Mouse (Mus musculus) limb, embryonic 14.5 days (tissue): ENCODE results near the gene Tubgcp6. TPM values are rescaled to one million over a fixed set of nuclear protein-coding genes. Genes with fewer than 3 reads are reported as not detected.

Experiments
- ATAC-seq: fragments of 200-750 bp; cut with Nextera tagmentation; 2 replicates; pipeline ENCODE4 v1.8.0; 2017; ENCODE audit warnings: low read depth, moderate number of reproducible peaks, moderate TSS enrichment; ENCODE audit not compliant: low FRiP score
- DNase-seq: peaks from one replicate; pipeline ENCODE4 v3.0.0-alpha.2; 2015; ENCODE audit warnings: low spot score
- H3K27ac ChIP-seq: fragments of 300-500 bp; sonication (generic); replicated peaks from 2 replicates; pipeline ENCODE4 v1.5.1; 2014; ENCODE audit warnings: low read depth, mild to moderate bottlenecking, low read length, moderate library complexity, mixed read lengths
- H3K27me3 ChIP-seq: fragments of 300-500 bp; sonication (generic); 2 replicates; pipeline ENCODE4 v1.6.1; 2014; ENCODE audit warnings: low read length, mixed read lengths; ENCODE audit not compliant: control insufficient read depth, insufficient read depth
- H3K36me3 ChIP-seq: fragments of 300-500 bp; sonication (generic); 2 replicates; pipeline ENCODE4 v1.6.1; 2014; ENCODE audit warnings: mild to moderate bottlenecking, low read length, moderate library complexity, mixed read lengths; ENCODE audit not compliant: control insufficient read depth, insufficient read depth
- H3K4me1 ChIP-seq: fragments of 300-500 bp; sonication (generic); 2 replicates; pipeline ENCODE4 v1.6.1; 2014; ENCODE audit warnings: antibody characterized with exemption, low read length, mixed read lengths; ENCODE audit not compliant: control insufficient read depth, insufficient read depth
- H3K4me2 ChIP-seq: fragments of 300-500 bp; sonication (generic); replicated peaks from 2 replicates; pipeline ENCODE4 v1.6.1; 2014; ENCODE audit warnings: low read depth, mild to moderate bottlenecking, low read length, moderate library complexity; ENCODE audit not compliant: severe bottlenecking
- H3K4me3 ChIP-seq: fragments of 300-500 bp; sonication (generic); replicated peaks from 2 replicates; pipeline ENCODE4 v1.5.1; 2014; ENCODE audit warnings: low read length
- H3K9ac ChIP-seq: fragments of 300-500 bp; sonication (generic); 2 replicates; pipeline ENCODE4 v1.6.1; 2014; ENCODE audit warnings: mild to moderate bottlenecking, low read depth, low read length, moderate library complexity; ENCODE audit not compliant: severe bottlenecking
- H3K9me3 ChIP-seq: fragments of 300-500 bp; sonication (generic); 2 replicates; pipeline ENCODE4 v1.6.1; 2016; ENCODE audit warnings: low read length; ENCODE audit not compliant: control insufficient read depth
- POLR2A ChIP-seq: fragments of 200-500 bp; IDR thresholded peaks from 2 replicates; pipeline ENCODE4 v1.8.0; 2012; ENCODE audit warnings: inconsistent platforms, mild to moderate bottlenecking, moderate library complexity, borderline replicate concordance; ENCODE audit not compliant: insufficient read depth, insufficient read length; ENCODE audit errors: extremely low read depth
- WGBS: fragments of 180-500 bp; shearing (Covaris S2); extraction: QIAGEN DNeasy Blood & Tissue Kit; methylation state at CpG from one replicate; pipeline ENCODE4 v1.1.7; 2014; 5-methylcytosine and 5-hydroxymethylcytosine counted together
- polyA plus RNA-seq, 2 experiments: library from polyadenylated mRNA; depleted of rRNA in 1 of 2; stranded (reverse) in 1 of 2; unstranded in 1 of 2; fragments of >200 nt; fragmentation: Nextera tagmentation in 1 of 2; extraction: Ambion mirVana in 1 of 2; gene quantifications; 2 replicates each; pipeline versions ENCODE4 v1.2.1 to v1.2.3; 2012 to 2014

Tubgcp6 gene
- polyA plus RNA-seq, 2 experiments, result 17.2 to 36.8 TPM

DNA sequence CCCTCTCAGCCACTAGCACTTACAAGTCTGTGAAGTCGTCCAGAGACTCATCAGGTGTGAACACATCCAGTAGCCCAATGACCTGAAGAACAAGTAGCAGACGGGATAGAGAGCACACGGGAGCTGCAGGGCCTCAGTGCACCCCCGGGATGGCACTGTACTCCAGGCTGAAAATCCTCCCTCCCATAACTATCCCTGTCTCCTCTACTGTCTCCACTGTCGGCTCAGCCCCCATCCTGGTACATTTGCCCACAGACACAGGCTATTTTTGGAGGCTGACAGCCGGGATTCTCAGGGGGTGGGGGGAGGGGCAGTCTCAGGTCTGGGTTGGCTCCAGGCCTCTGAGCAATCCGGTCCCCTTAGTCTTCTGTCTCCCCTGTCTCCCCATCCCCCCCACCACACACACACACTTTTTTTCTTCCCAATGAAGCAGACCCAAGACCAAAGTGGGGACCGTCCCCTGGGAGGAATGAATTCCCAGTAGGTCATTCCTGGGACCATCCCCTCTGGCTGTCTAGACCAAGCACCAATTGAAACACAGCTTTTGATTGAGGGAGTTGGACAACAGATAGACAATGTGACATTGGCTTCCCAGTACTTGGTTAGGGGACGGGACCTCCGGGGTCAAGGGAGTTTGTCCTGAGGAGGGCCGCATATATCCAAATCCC is 14.6 kb upstream of the Tubgcp6 start:
- no peak for DNase-seq
- TF ChIP-seq POLR2A, result no peak
- 68% methylated on average over 11 of the region's 11 CpGs for WGBS

DNA sequence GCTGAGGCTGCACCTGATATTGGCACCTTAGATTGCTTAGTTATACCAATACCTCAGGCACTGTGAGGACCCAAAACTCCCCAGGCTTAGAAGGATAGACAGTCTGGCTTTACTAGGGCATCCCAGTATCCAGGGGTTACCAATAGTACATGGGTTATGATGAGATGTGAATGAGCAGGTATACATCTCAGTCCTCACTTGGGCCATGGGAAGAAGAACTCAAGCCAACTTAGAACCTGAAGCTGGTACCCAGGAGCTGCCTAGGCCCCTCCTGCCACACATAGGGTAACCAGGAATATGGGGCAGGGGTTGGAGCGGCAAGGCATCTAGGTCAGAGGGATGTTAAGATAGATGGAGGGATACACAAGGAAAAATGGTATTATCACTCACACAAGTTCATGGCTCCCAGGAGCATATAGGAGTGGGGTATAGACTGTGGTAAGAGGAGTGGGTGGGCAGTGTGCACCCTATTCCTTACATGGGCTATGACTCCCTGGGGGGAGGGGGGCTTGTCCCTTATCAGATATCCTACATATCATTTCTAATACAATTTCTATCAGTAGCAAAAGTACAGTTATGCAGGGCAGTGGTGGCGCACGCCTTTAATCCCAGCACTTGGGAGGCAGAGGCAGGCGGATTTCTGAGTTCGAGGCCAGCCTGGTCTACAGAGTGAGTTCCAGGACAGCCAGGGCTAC is 13.7 kb upstream of the Tubgcp6 start:
- DNase-seq (no peak), ATAC-seq (no peak)
- TF ChIP-seq POLR2A, result no peak
- Histone ChIP-seq H3K4me1 (peaks cover 10% of the 10 kb centered on the region; the same call in 1 of the 2 replicates), H3K27ac (no peak overlapping the region), H3K36me3 (no peaks in the 10 kb centered on the region), H3K27me3 (peaks cover 16% of the 10 kb centered on the region), H3K9me3 (no peaks in the 10 kb centered on the region), H3K4me3 (no peak overlapping the region), H3K4me2 (no peak overlapping the region), H3K9ac (no peak overlapping the region)
- WGBS, result 96% methylated on average over 5 of the region's 5 CpGs

More for the DNA sequence above, 14.6 kb upstream of the Tubgcp6 start:
- H3K4me3 ChIP-seq, result no peak overlapping the region
- no peak overlapping the region for H3K4me2 ChIP-seq
- H3K4me1 ChIP-seq, result peaks cover 10% of the 10 kb centered on the region; the same call in 1 of the 2 replicates
- no peaks in the 10 kb centered on the region for H3K36me3 ChIP-seq
- no peak overlapping the region for H3K9ac ChIP-seq
- ATAC-seq, result no peak
- H3K27me3 ChIP-seq, result peaks cover 18% of the 10 kb centered on the region
- no peaks in the 10 kb centered on the region for H3K9me3 ChIP-seq
- H3K27ac ChIP-seq, result no peak overlapping the region

DNA sequence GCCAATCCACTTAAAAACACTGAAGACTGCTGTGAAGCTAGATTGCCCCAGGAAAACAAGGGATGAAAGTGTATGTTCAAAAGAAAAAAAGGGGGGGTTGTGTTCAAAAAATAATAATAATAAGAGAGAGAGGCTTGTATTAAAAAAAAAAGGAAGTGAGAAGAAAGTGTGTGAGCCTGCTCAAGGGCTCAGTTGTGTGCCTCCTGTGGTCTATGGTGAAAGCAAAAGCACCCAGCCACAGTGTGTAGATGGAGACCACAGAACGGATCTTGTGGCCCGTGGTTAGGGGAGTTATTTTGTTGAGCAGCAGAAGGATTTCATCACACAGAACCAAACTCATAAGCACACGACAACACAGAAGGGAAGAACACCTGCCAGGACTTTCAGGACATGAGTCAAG is 8.4 kb upstream of the Tubgcp6 start:
- ATAC-seq (no peak), DNase-seq (no peak)
- no peak for TF ChIP-seq POLR2A
- WGBS, result 86% methylated on average over 3 of the region's 3 CpGs
- Histone ChIP-seq H3K36me3 (no peaks in the 10 kb centered on the region), H3K4me1 (peaks cover 10% of the 10 kb centered on the region), H3K9ac (no peak overlapping the region), H3K9me3 (no peaks in the 10 kb centered on the region), H3K4me2 (no peak overlapping the region), H3K27ac (no peak overlapping the region), H3K4me3 (no peak overlapping the region), H3K27me3 (no peaks in the 10 kb centered on the region)

DNA sequence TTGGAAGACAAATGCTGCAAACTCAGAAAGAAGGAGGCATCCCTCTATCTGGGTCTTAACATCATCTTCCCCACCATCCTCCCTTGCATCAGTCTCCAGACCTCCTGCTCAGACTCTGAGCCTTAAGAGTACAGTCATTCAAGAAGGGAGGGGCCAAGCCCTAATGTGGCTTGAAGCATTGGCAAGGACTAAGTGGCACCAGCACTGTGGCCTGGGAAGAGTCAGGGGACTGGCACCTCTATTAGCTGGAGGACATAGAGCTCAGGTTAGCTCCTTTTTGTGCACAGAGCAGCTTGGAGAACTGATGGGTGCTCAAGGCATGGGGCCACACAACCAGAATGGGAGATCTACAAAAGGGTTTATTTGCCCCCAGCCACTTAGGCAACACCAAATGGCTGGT is 7.3 kb upstream of the Tubgcp6 start:
- Histone ChIP-seq H3K4me3 (no peak overlapping the region), H3K36me3 (no peaks in the 10 kb centered on the region), H3K27me3 (no peaks in the 10 kb centered on the region), H3K4me2 (no peak overlapping the region), H3K27ac (no peak overlapping the region), H3K9ac (no peak overlapping the region), H3K9me3 (no peaks in the 10 kb centered on the region), H3K4me1 (peaks cover 10% of the 10 kb centered on the region)
- ATAC-seq, result no peak
- no peak for DNase-seq
- TF ChIP-seq POLR2A, result no peak

DNA sequence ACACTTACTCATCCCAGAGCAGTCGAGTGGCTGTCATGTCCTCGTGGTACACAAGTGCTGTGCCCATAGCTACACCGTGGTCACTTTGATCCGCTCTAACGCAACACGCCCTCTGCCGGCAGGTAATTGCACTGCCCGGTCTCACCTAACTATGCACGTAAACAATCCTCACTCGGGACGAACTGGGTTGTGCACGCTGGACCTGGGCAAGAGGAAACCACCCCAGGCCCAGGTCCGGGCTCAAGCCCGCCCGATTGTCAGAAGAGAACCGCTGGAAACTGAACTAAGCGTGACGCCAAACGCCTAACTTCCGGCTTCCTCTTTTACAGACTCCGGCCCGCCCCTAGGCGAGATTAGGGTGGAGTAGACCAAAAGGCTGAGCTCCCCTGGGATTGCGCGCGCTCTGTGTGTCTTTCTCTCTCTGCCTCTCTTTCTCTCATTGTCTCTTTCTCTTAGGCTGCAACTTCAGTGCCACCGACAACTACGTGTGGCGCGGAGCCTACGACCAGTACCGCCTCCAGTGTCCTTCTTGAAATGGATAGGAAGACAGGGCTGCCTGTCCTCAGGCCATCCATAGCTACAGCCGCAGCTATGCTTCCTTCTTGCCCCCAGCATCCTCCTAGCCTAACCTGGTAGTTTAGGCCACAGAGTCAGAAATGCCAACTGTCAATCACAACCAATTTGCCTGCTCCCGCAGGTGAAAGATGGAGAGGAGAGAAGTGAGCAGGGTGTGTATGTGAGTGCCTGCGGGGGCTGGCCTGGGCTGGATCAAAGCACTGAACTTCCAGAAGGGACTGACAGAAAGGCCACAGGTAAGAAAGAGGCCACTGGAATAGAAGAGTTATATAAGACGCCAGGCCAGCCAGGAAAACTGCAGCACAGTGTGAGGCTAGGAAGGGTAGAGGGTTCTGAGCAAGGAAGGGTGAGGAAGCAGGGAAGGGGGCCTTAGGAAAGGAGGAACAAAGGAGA is 5.8 kb upstream of the Tubgcp6 start, which contains the start of gene Hdac10:
Gene Hdac10 (minus strand): TSS at position 319 of the 969 bp plus-strand sequence.
- Histone ChIP-seq H3K4me1 (peaks cover 14% of the 10 kb centered on the region), H3K9me3 (no peaks in the 10 kb centered on the region), H3K36me3 (no peaks in the 10 kb centered on the region; the same call in 1 of the 2 replicates), H3K27ac (peak within 1 kb of the TSS; percentile 53; the same call in 1 of the 2 replicates), H3K27me3 (no peaks in the 10 kb centered on the region), H3K4me3 (peak within 1 kb of the TSS; percentile 57), H3K9ac (peak within 1 kb of the TSS; percentile 65), H3K4me2 (peak within 1 kb of the TSS; percentile 91)
- WGBS, result 3% methylated on average over 36 of the region's 36 CpGs
- peak; percentile 70; the same call in 1 of the 2 replicates for TF ChIP-seq POLR2A
- DNase-seq, result peak; percentile 82
- ATAC-seq, result peak; percentile 88
